Mouse (Mus musculus) left cerebral cortex, adult 9 months (tissue): Measurements from ENCODE around the gene Col16a1.

Experiments used
- DNase-seq, 2 experiments: peaks; one replicate each; pipeline ENCODE4 v3.0.0; 2022; ENCODE audit warnings: low spot score in 2 of 2

Col16a1 gene

DNA sequence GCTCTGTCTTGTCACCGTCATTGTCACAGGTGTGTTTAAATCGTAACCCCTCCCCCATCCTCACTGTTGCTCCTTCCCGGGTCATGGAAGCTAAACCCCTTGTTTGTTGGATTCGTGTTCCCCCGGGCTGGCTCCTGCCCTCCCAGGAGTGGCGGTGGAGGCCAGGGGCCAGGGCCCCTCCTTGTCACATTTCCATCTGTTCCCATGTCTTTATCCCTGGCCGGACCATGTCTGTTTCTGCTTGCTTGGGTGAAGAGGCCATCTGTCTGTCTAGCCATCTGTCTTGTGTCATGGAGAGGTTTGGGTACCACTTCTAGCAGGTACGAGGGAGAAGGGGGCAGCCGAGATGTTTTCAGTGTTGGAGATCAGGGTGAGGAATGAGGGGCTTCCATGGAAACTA is 34.6 kb downstream of the Col16a1 start:
- no peak for DNase-seq

- peak in 1 of 2 experiments; percentile 34 for DNase-seq
Measured at GRCm38 (mm10) chr4:130084331-130084945, 36.8 kb downstream of the Col16a1 start.

- no peak for DNase-seq
Measured at GRCm38 (mm10) chr4:130085246-130085820, 37.7 kb downstream of the Col16a1 start.

DNA sequence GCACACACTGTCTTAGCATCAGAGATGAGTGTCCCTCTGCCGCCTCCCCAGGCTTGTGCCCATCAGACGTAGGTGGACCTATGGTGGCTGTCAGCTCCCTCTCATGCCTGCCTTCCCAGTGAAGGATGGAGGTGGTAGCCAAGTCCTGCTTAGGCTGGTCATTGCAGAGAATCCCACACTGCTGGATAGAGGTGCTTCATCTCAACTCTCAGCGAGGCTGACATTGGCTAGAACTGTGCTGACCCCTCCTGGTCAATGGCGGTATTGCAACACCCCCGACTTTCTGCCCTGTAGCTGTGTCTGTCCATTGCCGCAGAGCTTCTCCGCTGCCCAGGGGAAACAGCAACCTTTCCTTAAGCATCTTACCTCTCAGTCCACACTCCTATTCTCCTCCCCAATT is 39.7 kb downstream of the Col16a1 start:
- peak in 1 of 2 experiments; percentile 96 for DNase-seq

GRCm38 (mm10) chr4:130095137-130095536 is 47.5 kb downstream of the Col16a1 start:
- no peak for DNase-seq

DNA sequence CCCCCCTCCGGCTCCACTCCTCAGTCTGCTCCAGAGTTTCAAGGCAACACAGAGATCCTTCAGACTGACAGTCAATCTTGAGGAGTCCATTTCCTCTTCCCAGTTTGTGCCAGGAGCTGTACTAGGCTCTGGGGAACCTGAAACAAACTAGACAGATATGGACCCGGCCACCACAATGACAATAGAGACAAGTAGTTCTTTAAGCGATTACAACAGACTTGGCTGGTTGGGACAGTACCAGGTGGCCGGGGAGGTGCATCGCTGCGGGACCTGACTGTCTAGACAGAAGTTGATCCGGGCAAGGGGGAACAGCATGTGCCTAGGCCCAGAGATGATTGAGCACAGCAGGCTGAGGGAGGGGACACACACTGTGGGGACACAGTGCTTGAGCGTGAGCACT is 53.5 kb downstream of the Col16a1 start:
- no peak for DNase-seq

DNA sequence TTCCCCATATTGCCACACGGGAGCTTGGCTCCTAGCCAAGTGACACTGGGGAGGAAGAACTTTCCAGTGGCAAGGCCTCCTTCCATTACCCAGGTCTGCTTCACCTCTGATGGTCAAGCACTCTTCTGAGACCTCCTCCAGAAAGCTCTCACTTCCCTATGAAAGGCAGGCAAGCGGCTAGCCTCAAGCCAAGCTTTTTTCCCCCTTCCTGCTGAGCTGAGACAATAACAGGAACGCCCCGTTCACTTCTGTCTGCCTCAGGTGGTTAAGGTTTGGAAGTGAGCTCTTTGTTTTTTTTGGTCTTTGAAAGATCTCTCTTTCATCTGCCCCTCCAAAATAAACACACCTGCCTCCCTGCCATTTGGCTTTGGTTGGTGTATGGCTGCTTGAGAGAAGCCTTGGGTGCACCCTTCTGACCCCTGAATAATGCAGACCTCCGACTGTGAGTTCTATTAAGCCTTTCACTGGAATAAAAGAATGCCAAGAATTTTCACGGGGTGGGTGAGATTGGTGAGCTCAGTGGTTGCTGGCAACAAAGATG is 54.5 kb downstream of the Col16a1 start, which contains the start of gene Pef1:
Gene Pef1 (plus strand): TSS at position 448 of the 541 bp plus-strand sequence.
- DNase-seq: no peak

GRCm38 (mm10) chr4:130103632-130104031 is 56.0 kb downstream of the Col16a1 start:
- DNase-seq: no peak

DNA sequence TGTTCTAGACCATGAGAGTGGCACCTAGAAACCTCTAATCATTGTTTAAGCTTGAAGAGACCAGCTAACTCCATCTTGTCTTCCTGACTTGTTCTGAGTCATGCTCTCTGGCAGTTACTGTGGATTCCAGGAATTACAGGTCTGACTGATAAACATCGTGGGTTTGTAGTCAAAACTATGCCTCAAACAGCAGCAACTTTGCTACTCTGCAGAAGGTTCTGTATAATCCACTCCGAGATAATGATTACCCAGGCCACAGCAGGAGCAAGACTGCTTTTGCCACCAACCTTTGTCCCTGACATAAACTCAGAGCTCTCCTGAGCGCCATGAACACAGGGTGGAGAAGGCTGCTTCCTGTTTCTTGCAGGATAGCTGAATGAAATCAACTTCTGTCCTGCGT is 56.9 kb downstream of the Col16a1 start:
- no peak for DNase-seq

DNA sequence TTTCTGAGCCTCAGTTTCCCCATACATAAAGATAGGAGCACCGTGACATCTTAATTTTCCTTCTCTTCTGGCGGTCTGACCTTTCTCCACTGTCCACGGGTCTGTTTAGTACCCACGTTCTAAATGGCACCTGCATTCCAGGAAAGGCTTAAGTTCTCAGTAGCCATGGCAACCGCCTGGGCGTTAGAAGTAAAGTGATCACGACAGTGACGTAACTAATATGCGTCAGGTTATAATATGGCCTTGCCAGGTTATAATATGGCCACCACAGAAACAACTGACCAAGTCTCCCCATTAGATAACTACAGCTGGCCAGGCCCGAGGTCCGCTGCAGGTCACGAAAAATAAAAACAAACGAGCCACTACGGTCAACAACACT is 59.4 kb downstream of the Col16a1 start:
- no peak for DNase-seq

GRCm38 (mm10) chr4:130107444-130108131 is 59.9 kb downstream of the Col16a1 start:
- DNase-seq: peak; percentile 96 to 100

DNA sequence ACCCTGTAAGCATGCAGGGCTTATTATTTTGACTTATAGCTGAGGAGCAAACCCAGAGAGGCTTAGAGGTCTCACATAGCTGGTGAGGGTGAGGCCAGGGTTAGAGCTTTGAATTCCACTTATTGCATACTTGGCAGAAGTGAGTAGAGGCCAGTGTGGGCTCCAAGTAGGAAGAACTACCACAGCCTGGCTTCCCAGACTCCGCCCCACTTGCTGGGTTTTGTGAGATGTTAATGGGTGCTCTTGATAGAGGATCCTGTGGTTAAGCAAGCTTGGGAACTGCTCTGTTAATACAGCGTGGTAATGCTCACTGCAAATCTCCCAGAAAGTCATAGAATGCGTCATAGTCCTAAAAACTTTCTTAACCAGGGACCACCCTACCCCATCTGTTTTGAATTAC is 61.3 kb downstream of the Col16a1 start:
- DNase-seq: no peak

- DNase-seq: no peak
Measured at GRCm38 (mm10) chr4:130109666-130110065, 62.0 kb downstream of the Col16a1 start.

- peak; percentile 39 to 49 for DNase-seq
Measured at GRCm38 (mm10) chr4:130110091-130110490, 62.5 kb downstream of the Col16a1 start.

DNA sequence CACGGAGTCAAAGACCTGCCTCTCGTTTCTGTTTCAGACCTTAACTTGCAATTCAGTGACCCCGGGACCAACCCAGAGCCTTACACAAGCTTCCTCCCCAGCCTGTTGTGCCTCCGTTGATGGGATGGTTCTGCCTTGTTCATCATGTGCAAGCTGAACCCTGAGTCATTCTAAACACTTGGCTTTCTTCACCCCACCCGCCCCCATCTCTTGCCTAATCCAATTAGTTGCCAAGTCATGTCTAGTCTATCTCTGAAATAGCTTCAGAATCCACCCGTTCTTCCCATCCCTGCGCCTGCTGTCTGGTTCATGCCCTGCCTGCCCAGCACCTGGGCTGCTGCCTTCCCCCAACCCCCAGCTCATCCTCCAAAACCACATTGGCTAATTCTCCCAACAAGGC is 64.7 kb downstream of the Col16a1 start:
- no peak for DNase-seq

GRCm38 (mm10) chr4:130112732-130113131 is 65.1 kb downstream of the Col16a1 start:
- DNase-seq: no peak

DNA sequence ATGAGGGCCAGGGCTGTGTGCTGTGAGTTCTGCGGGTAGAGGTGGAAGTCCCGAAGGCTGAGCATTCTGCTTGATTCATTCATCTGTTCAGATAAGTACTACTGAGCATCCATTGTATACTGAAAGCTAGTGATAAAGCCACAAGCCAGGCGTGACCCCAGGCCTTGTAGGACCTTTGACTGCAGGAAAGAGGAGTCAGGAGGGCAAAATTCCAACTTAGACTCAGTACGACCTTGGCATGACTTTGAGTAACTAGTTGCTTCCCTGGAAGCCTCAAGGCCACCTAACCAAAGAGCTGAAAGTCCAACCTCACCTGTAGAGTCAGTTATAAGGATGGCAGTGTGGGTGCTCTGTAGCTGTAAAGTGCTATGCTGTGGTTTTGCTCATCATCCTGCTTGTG is 73.1 kb downstream of the Col16a1 start:
- no peak for DNase-seq

DNA sequence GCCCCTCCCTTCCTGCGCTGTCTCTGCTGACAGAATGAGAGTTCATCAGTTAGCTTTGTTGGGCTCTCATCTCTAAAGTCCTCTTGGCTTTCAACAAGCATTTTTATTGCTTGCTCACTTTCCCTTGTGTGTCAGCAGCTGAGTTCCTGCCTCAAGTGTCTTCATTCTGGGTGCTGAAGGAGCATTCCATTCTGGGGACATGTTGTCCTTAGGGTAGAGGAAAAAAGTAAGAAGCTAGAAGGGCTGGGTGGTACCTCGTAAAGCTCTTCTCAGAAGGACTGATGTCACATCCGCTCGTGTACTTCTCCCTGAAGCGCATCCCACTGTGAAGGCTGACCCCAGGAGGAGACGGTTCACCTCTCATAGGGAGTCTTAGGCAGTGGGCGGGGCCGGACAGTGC is 73.9 kb downstream of the Col16a1 start:
- DNase-seq: no peak

- no peak for DNase-seq
Measured at GRCm38 (mm10) chr4:130123020-130123419, 75.4 kb downstream of the Col16a1 start.

DNA sequence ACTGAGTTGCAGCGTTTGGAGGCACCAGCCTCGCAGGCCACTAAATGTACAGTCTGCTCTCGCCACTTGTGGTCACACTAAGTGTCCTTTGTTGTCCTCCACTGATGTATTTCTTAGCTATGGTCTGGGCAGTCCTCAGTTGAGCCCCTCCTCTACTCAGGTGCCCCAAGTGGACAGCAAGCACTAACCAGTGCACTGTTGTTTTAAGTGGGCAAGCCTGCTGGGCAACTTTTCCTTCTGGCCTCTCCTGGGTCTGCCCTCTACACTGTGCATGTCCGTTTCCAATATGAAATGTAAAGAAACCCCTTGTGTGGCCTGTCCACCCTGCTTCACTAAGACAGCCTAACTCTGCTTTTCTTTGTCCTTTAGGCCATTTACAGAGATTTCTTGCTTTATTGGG is 76.5 kb downstream of the Col16a1 start:
- DNase-seq: no peak

GRCm38 (mm10) chr4:130125164-130125563 is 77.5 kb downstream of the Col16a1 start:
- DNase-seq: no peak

- DNase-seq: no peak
Measured at GRCm38 (mm10) chr4:130125935-130126334, 78.3 kb downstream of the Col16a1 start.

DNA sequence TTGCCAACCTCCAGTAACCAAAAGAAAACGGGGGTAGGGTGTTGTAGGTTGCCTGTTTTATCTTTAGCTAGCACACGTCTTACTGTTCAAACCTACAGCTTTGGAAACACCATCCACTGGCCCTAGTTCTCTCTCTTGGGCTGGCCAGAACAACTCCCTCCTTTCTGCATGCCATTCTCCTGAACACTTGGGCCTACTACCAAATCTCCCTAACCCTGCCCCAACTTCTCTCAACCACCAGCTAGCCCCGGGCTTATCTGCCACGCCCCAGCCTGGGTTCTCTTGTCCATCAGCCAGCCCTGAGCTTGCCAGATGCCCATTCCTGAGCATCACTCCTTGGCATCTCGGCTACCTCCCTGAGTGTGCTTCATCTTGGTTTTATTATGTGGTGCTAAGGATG is 81.3 kb downstream of the Col16a1 start:
- DNase-seq: no peak
